Mouse (Mus musculus) kidney, adult 2 months (tissue): ENCODE data around the gene Stoml3.

Experiments
- CTCF ChIP-seq: fragments of 200-500 bp; conservative IDR thresholded peaks from 2 replicates; pipeline ENCODE4 v1.5.1; 2011; ENCODE audit warnings: low read depth, mild to moderate bottlenecking, control low read depth, low read length, moderate library complexity, mixed read lengths; ENCODE audit not compliant: insufficient read depth, insufficient read length
- POLR2A ChIP-seq: fragments of 200-500 bp; IDR thresholded peaks from one replicate; pipeline ENCODE4 v1.6.1; 2011; ENCODE audit warnings: low read depth, low read length, control low read depth

- no peak for TF ChIP-seq CTCF
- no peak for TF ChIP-seq POLR2A
Observed at GRCm38 (mm10) chr3:53454005-53454404, 34.4 kb upstream of the Stoml3 start.
